Mouse (Mus musculus) heart, embryonic 11.5 days (tissue): Measurements from ENCODE around the gene Zdhhc12. TPM values are rescaled to one million over a fixed set of nuclear protein-coding genes. Genes with fewer than 3 reads are reported as not detected.
A peak's percentile ranks its signal among the peaks of the same experiment; 100 is the strongest.
"Not testable (repeated sequence)": the region's sequence is repeated elsewhere in the genome, so short reads cannot be mapped to it uniquely, and the experiment has no call there.

Experiments used
- ATAC-seq: fragments of 200-750 bp; cut with Nextera tagmentation; replicated peaks from 2 replicates; pipeline ENCODE4 v1.8.0; 2017; ENCODE audit warnings: moderate library complexity; ENCODE audit not compliant: insufficient number of reproducible peaks, low FRiP score, low TSS enrichment
- H3K27ac ChIP-seq: fragments of 300-500 bp; sonication (generic); 2 replicates; pipeline ENCODE4 v1.5.1; 2014; ENCODE audit warnings: mild to moderate bottlenecking, low read depth, low read length
- H3K27me3 ChIP-seq: fragments of 300-500 bp; sonication (generic); 2 replicates; pipeline ENCODE4 v1.6.1; 2014; ENCODE audit warnings: mild to moderate bottlenecking, low read length, mixed read lengths; ENCODE audit not compliant: control insufficient read depth, insufficient read depth
- H3K36me3 ChIP-seq: fragments of 300-500 bp; sonication (generic); 2 replicates; pipeline ENCODE4 v1.6.1; 2014; ENCODE audit warnings: mild to moderate bottlenecking, low read length, moderate library complexity, mixed read lengths; ENCODE audit not compliant: control insufficient read depth, insufficient read depth
- H3K4me1 ChIP-seq: fragments of 300-500 bp; sonication (generic); 2 replicates; pipeline ENCODE4 v1.6.1; 2014; ENCODE audit warnings: low read length; ENCODE audit not compliant: control insufficient read depth, insufficient read depth
- H3K4me2 ChIP-seq: fragments of 300-500 bp; sonication (generic); 2 replicates; pipeline ENCODE4 v1.6.1; 2014; ENCODE audit warnings: mild to moderate bottlenecking, moderate library complexity
- H3K4me3 ChIP-seq: fragments of 300-500 bp; sonication (generic); 2 replicates; pipeline ENCODE4 v1.5.1; 2014; ENCODE audit warnings: low read depth, low read length
- H3K9ac ChIP-seq: fragments of 300-500 bp; sonication (generic); 2 replicates; pipeline ENCODE4 v1.6.1; 2014; ENCODE audit warnings: mild to moderate bottlenecking, low read depth, low read length, moderate library complexity
- H3K9me3 ChIP-seq: fragments of 300-500 bp; sonication (generic); replicated peaks from 2 replicates; pipeline ENCODE4 v1.6.1; 2016; ENCODE audit warnings: low read length; ENCODE audit not compliant: control insufficient read depth
- WGBS: fragments of 180-500 bp; shearing (Covaris S2); extraction: QIAGEN DNeasy Blood & Tissue Kit; methylation state at CpG from one replicate; pipeline ENCODE4 v1.1.7; 2014; ENCODE audit not compliant: insufficient replicate concordance; 5-methylcytosine and 5-hydroxymethylcytosine counted together
- polyA plus RNA-seq: library from polyadenylated mRNA; unstranded; fragments of >200 nt; fragmentation: Nextera tagmentation; extraction: Ambion mirVana; gene quantifications from 2 replicates; pipeline ENCODE4 v1.2.1, GENCODE M21; 2014

Gene Zdhhc12
- polyA plus RNA-seq = 56.3 and 59.1 TPM in 2 replicates

DNA sequence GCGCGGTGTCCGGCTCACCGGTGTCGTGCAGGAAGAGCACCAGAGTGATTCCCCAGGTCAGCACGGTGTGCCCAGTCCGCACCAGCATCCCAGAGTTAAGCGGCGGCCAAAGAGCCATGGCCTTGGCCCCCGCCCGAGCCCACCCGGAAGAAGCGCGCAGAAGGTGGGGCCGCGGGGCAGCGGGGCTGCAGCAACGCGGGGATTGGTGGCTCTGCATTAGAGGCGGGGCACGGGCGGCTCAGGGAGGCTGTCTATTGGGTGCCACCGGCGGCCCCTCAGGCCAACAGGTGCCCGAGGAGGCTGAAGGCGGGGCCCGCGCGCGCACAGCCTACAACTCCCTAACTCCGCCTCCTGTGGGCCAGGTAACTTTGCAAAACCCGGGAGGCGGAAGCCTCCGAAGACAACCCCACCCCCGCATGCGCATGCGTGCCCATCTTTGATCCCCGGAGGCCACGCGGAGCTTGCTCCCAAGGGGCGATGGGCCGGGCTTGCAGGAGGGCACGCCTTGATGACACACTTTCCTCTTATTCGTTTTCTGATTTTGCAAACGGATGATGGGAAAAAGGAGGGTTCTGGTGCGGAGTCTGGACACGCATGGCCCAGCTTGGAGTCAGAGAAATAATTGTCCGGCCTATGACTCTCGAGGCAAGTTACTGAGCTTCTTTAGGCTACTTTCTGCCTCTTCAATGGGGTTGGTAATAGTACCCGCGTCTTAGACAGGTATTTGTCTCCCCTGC lies at the start of gene Zdhhc12:
TSS of gene Zdhhc12 (minus strand) at position 178 of the 737 bp plus-strand sequence.
- Histone ChIP-seq H3K4me2 (peak within 1 kb of the TSS; percentile 94), H3K4me1 (peaks cover 12% of the 10 kb centered on the region; the same call in 1 of the 2 replicates), H3K9ac (peak within 1 kb of the TSS; percentile 80), H3K36me3 (peaks cover 5% of the 10 kb centered on the region), H3K27ac (peak within 1 kb of the TSS; percentile 75), H3K27me3 (no peaks in the 10 kb centered on the region), H3K4me3 (peak within 1 kb of the TSS; percentile 62), H3K9me3 (no peaks in the 10 kb centered on the region)
- under 1% methylated on average over 49 of the region's 51 CpGs for WGBS
- peak; percentile 96 for ATAC-seq

DNA sequence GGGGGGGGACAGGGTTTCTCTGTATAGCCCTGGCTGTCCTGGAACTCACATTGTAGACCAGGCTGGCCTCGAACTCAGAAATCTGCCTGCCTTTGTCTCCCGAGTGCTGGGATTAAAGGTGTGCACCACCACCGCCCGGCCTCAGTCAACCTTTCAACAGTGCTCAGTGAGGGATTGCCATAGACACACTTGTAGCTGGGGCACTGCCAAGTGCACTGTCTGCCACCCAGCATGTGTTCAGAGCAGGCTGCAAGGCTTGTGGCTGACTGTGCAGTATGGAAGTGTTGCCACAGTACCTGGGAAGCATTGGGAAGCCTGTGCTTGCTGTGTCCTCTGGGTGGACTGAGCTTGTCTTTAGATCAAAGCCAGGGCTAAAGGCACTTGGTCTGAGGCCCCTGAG lies 46.6 kb upstream of the Zdhhc12 start:
- not testable (repeated sequence) for H3K27me3 ChIP-seq, ATAC-seq, H3K9me3 ChIP-seq, H3K4me1 ChIP-seq, H3K27ac ChIP-seq, H3K4me3 ChIP-seq, H3K4me2 ChIP-seq, H3K9ac ChIP-seq
- H3K36me3 ChIP-seq = peaks cover 24% of the 10 kb centered on the region
- 86% methylated on average over 4 of the region's 4 CpGs for WGBS

DNA sequence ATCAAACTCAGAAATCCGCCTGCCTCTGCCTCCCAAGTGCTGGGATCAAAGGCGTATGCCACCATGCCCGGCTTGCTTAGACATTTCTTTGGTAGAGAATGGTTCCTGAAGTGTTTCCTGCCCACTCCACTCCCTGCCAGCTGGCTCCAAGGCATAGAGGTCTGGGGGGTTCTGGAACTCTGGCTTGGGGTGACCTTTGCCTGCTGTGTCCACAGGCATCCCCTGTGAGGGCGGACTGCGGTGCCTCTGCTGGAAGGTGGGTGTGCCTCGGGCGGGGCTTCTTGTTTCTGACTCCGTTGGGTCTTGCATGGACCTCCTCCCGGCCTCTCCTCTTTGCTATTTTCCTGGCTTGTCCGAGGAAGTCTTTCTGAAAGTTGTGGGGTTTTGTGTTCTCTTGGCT lies 43.0 kb upstream of the Zdhhc12 start:
- Histone ChIP-seq H3K9ac (no peak overlapping the region), H3K27me3 (no peaks in the 10 kb centered on the region), H3K36me3 (peaks cover 15% of the 10 kb centered on the region), H3K9me3 (no peaks in the 10 kb centered on the region), H3K4me2 (no peak overlapping the region), H3K4me3 (no peak overlapping the region), H3K4me1 (peaks cover 13% of the 10 kb centered on the region), H3K27ac (no peak overlapping the region)
- ATAC-seq = no peak
- 82% methylated on average over 10 of the region's 10 CpGs for WGBS

DNA sequence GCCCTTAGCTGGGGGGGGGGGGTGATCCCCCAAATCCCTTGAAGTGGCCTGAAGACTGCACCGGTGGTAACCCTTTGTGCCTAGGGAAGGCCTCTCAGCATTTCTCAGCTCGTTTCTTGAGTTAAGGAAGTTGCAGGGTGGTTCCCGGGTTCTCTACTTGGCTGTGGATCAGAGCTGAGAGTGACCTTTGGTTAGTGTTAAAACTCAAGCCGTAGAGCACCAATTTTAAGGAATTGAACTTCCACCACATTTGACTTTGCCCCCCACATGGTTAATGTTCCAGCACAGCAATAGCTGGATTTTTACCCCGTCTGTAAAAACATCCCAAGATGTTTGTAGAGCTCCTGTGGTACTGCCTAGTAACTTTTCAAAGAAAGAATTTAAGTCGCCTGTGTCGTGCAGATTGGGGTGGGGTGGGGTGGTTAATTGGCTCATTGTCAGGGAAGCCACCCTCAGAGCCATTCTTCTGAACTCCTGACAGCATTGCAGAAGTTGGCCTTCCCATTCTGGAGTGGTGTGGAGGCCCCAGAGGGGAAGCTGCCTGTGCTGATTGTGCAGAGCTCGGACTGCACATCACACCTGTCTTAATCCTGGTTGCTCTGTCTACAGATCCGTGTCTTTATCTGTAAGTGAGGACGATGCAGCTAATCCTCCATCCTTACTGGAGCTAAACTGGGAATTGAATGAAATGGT lies 41.6 kb upstream of the Zdhhc12 start:
- no peaks in the 10 kb centered on the region for H3K9me3 ChIP-seq
- H3K4me3 ChIP-seq = peak overlapping the region; percentile 92
- peaks cover 10% of the 10 kb centered on the region for H3K36me3 ChIP-seq
- peaks cover 13% of the 10 kb centered on the region for H3K4me1 ChIP-seq
- H3K4me2 ChIP-seq = peak overlapping the region; percentile 96
- no peak for ATAC-seq
- H3K27ac ChIP-seq = no peak overlapping the region
- peak overlapping the region; percentile 89 for H3K9ac ChIP-seq
- WGBS = 72% methylated on average over 10 of the region's 10 CpGs
- H3K27me3 ChIP-seq = no peaks in the 10 kb centered on the region

DNA sequence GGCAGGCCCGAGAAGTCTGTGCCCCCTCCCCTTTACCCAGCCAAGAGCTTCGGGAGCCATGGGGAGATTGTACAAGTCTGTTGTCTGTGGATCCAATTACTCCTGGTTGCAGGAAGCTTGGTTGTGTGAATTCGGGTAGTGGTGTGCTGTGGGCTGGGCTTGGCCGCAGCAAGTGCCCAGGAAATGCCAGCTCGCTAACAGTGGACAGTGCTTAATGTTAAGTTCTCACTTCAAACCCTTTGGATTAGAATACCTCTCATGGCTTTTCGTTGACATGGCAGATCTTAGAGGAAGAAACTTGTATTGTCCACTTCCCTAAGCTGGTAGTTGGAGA lies 40.9 kb upstream of the Zdhhc12 start:
- Histone ChIP-seq H3K9ac (peak overlapping the region; percentile 89), H3K4me2 (peak overlapping the region; percentile 96), H3K9me3 (no peaks in the 10 kb centered on the region), H3K36me3 (peaks cover 10% of the 10 kb centered on the region; the same call in 1 of the 2 replicates), H3K27ac (peak overlapping the region; percentile 82), H3K4me3 (peak overlapping the region; percentile 92), H3K27me3 (no peaks in the 10 kb centered on the region), H3K4me1 (peaks cover 13% of the 10 kb centered on the region)
- WGBS = 29% methylated on average over 6 of the region's 6 CpGs
- ATAC-seq = no peak

DNA sequence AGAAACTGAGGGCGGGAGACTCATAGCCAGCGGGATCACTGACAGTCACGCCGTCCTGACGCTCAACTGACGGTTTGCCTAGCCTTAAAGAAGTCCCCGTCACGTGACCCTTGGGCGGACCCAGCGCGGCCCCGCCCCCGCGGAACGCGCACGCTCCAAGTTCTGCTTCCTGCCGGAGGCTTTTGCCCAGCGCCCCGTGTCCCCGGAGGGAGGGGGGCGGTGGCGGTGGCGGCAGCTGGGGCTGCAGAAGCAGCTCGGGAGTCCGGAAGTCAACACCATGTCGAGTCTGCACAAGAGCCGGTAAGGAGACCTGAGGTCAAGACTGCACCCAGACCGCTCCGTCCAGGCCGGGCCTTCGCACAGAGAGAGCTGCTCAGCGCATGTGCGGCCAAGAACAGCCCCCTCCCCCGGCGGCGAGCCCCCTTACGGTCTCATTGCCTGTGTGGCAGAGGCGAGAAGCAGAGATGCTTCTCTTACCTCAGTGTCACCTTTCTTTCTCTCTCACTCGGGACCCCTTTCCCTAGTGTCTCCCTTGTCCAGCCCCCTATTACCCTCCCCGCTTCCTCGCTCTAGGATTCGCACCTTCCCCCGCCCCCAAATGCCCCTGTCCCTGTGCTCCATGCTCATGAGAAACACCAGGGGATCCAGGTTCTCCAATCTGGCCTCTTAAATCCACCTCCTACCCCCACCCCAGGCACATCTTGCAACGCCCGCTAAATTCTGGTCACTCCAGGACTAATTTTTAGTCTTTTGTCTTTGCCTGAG lies 40.3 kb upstream of the Zdhhc12 start, which contains the start of gene Tbc1d13:
TSS of gene Tbc1d13 (plus strand) at position 134 of the 765 bp plus-strand sequence.
- Histone ChIP-seq H3K9me3 (no peaks in the 10 kb centered on the region), H3K4me3 (peak within 1 kb of the TSS; percentile 92), H3K27ac (peak within 1 kb of the TSS; percentile 82), H3K27me3 (no peaks in the 10 kb centered on the region), H3K36me3 (peaks cover 10% of the 10 kb centered on the region; the same call in 1 of the 2 replicates), H3K4me1 (peaks cover 13% of the 10 kb centered on the region), H3K9ac (peak within 1 kb of the TSS; percentile 89), H3K4me2 (peak within 1 kb of the TSS; percentile 96)
- WGBS = under 1% methylated on average over 46 of the region's 46 CpGs
- ATAC-seq = peak; percentile 94

DNA sequence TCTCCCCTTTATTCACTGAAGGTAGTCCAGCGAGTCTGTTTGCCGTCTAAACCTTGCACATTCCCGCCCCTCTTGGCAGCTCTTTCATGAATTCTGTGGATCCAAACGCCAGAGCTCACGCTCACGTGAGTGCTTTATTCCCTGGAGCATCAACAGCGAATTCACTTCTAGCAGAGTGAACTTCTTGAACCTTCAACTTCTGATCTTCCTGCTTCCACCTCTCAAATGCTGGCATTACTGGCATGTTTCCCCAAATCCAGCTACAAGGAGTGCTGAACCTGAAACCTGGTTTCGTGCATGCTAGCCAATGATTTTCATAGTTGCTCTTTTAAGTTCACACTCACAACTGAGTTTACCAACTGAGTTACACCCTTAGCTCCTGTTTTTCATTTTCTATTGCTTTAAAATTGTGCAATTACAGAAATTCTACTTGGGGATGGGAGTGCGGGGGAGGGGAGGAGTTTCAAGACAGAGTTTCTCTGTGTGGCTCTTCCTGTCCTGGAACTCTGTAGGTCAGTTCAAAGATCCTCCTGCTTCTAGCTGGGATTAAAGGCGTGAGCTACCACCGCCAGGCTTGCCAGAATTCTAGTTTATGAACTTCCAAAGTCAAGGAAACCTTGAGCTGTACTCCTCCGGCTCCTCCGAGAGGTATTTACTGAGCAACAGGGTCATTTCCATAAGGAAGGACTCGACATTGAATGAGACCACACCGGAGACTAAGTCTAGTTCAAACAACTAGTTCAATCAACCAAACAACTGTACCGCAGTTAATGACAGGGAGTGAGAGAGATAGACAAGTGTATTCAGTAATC lies 39.6 kb upstream of the Zdhhc12 start:
- Histone ChIP-seq H3K27me3 (no peaks in the 10 kb centered on the region), H3K36me3 (peaks cover 10% of the 10 kb centered on the region; the same call in 1 of the 2 replicates), H3K4me3 (peak overlapping the region; percentile 92), H3K9ac (peak overlapping the region; percentile 89), H3K9me3 (no peaks in the 10 kb centered on the region), H3K27ac (peak overlapping the region; percentile 82), H3K4me2 (peak overlapping the region; percentile 96), H3K4me1 (peaks cover 13% of the 10 kb centered on the region)
- 24% methylated on average over 16 of the region's 16 CpGs for WGBS
- ATAC-seq = no peak

DNA sequence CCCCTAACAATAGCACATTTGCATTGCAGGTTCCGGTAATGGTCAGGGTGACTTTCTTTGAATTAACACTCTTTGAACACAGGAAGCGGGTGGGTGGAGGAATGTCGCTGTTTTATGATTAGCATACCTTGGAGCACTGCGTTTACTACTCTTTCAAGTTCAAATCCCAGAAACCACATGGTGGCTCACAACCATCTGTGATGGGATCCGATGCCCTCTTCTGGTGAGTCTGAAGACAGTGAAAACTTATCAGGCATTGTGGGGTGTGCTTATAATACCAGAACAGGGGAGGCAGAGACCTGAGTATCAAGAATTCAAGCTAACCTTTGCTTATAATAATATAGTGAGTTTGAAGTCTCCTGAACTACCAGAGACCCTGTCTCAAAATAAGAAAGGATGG lies 37.8 kb upstream of the Zdhhc12 start:
- peaks cover 13% of the 10 kb centered on the region for H3K4me1 ChIP-seq
- not testable (repeated sequence) for H3K4me3 ChIP-seq, H3K9ac ChIP-seq, H3K27ac ChIP-seq, ATAC-seq, H3K27me3 ChIP-seq, H3K4me2 ChIP-seq, H3K9me3 ChIP-seq, H3K36me3 ChIP-seq
- 62% methylated on average over 5 of the region's 5 CpGs for WGBS
